Mouse (Mus musculus) erythroblast, embryonic 14.5 days (primary cell): ENCODE results near the gene Fgfr2.

Experiments used
- GATA1 ChIP-seq: IDR thresholded peaks from 2 replicates; pipeline ENCODE4 v1.6.1; 2012; ENCODE audit warnings: low read length, inconsistent platforms, mixed read lengths
- TAL1 ChIP-seq: IDR thresholded peaks from 3 replicates; pipeline ENCODE4 v1.6.1; 2012; ENCODE audit warnings: low read length, inconsistent platforms, mixed read lengths

DNA sequence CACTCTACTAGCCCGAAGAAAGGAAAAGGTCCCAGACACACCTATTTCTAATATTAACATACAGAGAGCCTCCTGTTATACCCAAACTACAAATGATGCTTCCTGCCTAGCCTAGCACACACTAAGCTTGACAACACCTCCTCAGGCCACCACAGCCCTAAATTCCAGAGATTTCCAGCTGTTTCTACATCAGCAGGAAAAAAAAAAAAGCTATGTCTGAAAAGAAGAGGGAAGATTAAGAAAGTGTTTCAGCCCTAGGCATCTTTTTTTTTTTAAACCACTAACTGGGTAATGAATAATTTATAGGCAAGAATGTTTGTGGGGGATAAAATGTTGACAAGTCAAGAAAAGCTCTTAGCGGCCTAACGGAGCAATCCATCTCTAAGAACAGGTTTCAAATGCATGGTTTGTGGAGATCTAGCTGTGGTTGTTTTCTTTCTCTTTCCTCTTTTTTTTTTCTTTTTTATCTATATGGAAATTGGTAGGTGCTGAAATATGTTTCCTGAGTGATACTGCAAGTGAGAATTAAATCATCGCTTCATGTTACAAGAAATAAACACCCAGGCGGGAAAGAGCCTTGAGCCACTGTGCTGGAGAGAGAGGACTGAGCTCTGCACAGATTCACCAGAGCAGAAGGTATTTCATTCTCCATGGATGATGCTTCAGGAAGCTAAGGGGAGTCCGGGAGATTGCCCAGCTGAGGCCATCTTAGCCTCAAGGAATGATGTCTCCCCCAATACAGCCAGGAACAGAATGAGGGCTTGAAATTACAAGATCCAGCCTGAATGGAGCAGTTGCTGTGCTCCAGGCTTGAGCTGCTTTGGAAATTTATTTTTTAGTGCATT lies 673.0 kb downstream of the Fgfr2 start:
- no peak for TF ChIP-seq GATA1
- no peak for TF ChIP-seq TAL1
